Mouse (Mus musculus) ES-E14 (cell line): ENCODE results near the gene Muc5ac.

Experiments used
- HCFC1 ChIP-seq: IDR thresholded peaks from 2 replicates; pipeline ENCODE4 v1.6.1; 2012; ENCODE audit warnings: low read length, inconsistent platforms, borderline replicate concordance; ENCODE audit not compliant: insufficient read depth
- ZNF384 ChIP-seq: IDR thresholded peaks from 2 replicates; pipeline ENCODE4 v1.6.1; 2012; ENCODE audit warnings: low read depth, low read length, inconsistent platforms

GRCm38 (mm10) chr7:141755831-141756230 is 32.9 kb upstream of the Muc5ac start:
- TF ChIP-seq ZNF384 (no peak), HCFC1 (no peak)
